Mouse (Mus musculus) heart, embryonic 13.5 days (tissue): ENCODE results near the gene Tnfaip2. TPM values are rescaled to one million over a fixed set of nuclear protein-coding genes. Genes with fewer than 3 reads are reported as not detected.

ENCODE experiments used
- ATAC-seq: fragments of 200-750 bp; cut with Nextera tagmentation; 2 replicates; pipeline ENCODE4 v1.8.0; 2017; ENCODE audit warnings: moderate TSS enrichment; ENCODE audit not compliant: insufficient number of reproducible peaks, low FRiP score, low TSS enrichment; ENCODE audit errors: extremely low read depth
- H3K27ac ChIP-seq: fragments of 300-500 bp; sonication (generic); replicated peaks from 2 replicates; pipeline ENCODE4 v1.5.1; 2015; ENCODE audit warnings: moderate library complexity, mild to moderate bottlenecking, inconsistent platforms
- H3K27me3 ChIP-seq: fragments of 300-500 bp; sonication (generic); replicated peaks from 2 replicates; pipeline ENCODE4 v1.6.1; 2015; ENCODE audit warnings: mild to moderate bottlenecking, inconsistent platforms
- H3K36me3 ChIP-seq: fragments of 300-500 bp; sonication (generic); 2 replicates; pipeline ENCODE4 v1.6.1; 2015; ENCODE audit warnings: mild to moderate bottlenecking, inconsistent platforms
- H3K4me1 ChIP-seq: fragments of 300-500 bp; sonication (generic); 2 replicates; pipeline ENCODE4 v1.6.1; 2015; ENCODE audit warnings: inconsistent platforms
- H3K4me2 ChIP-seq: fragments of 300-500 bp; sonication (generic); 2 replicates; pipeline ENCODE4 v1.6.1; 2015; ENCODE audit warnings: inconsistent platforms, mild to moderate bottlenecking, moderate library complexity
- H3K4me3 ChIP-seq: fragments of 300-500 bp; sonication (generic); 2 replicates; pipeline ENCODE4 v1.5.1; 2015; ENCODE audit warnings: moderate library complexity, mild to moderate bottlenecking, inconsistent platforms
- H3K9ac ChIP-seq: fragments of 300-500 bp; sonication (generic); 2 replicates; pipeline ENCODE4 v1.6.1; 2015; ENCODE audit warnings: inconsistent platforms, mild to moderate bottlenecking, moderate library complexity
- H3K9me3 ChIP-seq: fragments of 300-500 bp; sonication (generic); 2 replicates; pipeline ENCODE4 v1.6.1; 2016; ENCODE audit warnings: inconsistent platforms
- WGBS: fragments of 180-500 bp; shearing (Covaris S2); methylation state at CpG from one replicate; pipeline ENCODE4 v1.1.7; 2015; ENCODE audit warnings: mixed read lengths; 5-methylcytosine and 5-hydroxymethylcytosine counted together
- polyA plus RNA-seq: library from polyadenylated mRNA; unstranded; fragments of >200 nt; fragmentation: Nextera tagmentation; extraction: Ambion mirVana; gene quantifications from 2 replicates; pipeline ENCODE4 v1.2.1, GENCODE M21; 2015

Gene Tnfaip2
- polyA plus RNA-seq, 1 experiment from 2014 or later: 6.0 TPM

DNA sequence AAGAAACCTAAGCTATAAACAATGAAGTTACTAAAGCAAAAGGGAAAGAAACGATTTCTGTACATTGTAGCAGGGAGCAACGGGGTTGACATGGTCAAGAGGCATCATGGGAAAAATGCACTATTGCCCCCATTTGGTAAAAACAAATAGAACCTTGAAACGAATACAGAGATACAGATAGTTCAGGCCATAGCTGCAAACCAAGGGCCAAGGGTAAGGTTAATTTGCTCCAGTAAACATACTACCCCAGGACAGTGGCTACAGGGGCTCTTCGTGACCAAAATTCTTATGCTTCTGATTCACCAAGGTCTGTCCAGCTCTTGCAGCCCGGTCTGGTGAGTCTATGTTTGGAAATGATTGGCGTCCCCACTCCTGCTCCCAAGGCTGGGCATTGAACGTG, 21.3 kb downstream of the Tnfaip2 start:
- 77% methylated on average over 7 of the region's 7 CpGs for WGBS
- Histone ChIP-seq H3K4me3 (no peak overlapping the region), H3K4me1 (peaks cover 9% of the 10 kb centered on the region), H3K9ac (no peak overlapping the region), H3K27me3 (peaks cover 30% of the 10 kb centered on the region), H3K27ac (no peak overlapping the region), H3K4me2 (no peak overlapping the region), H3K9me3 (no peaks in the 10 kb centered on the region), H3K36me3 (no peaks in the 10 kb centered on the region)
- ATAC-seq: no peak

DNA sequence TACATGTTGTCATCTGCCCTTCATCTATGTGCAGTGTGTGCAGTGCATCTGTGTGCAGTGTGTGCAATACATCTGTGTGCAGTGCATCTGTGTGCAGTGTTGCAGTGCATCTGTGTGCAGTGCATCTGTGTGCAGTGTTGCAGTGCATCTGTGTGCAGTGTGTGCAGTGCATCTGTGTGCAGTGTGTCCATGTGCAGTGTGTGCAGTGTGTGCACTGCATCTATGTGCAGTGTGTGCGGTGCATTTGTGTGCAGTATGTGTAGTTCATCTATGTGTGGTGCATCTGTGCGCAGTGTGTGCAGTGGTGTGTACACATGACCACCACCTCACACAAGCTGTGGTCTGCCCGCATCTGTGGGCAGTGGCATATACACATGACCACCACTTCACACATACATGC, 24.1 kb downstream of the Tnfaip2 start:
- Histone ChIP-seq H3K9ac (no peak overlapping the region), H3K9me3 (no peaks in the 10 kb centered on the region), H3K4me3 (no peak overlapping the region), H3K27ac (no peak overlapping the region), H3K4me2 (no peak overlapping the region), H3K27me3 (peaks cover 27% of the 10 kb centered on the region), H3K4me1 (peaks cover 6% of the 10 kb centered on the region), H3K36me3 (no peaks in the 10 kb centered on the region)
- WGBS: 86% methylated on average over 3 of the region's 3 CpGs
- no peak for ATAC-seq

DNA sequence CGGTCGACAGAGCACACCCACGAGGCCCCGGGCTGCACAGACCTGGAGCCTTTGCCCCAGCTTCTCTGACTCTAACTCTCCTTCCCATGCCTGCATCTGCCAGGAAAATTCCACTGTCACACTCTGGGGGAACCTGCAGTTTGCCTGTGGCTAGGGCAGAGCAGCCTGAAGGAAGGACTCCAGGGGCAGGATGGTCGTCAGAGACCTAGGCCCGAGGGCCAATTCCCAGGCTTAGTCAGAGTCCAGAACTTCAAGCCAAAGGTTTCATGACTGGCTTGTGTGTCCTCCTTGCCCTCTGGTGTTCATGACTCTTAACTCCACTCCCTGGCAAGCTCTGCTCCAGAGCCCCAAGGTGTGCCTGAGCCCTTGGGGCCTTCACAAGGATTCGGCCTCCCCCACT, 25.9 kb downstream of the Tnfaip2 start:
- Histone ChIP-seq H3K27me3 (peaks cover 27% of the 10 kb centered on the region), H3K9ac (no peak overlapping the region), H3K27ac (no peak overlapping the region), H3K9me3 (no peaks in the 10 kb centered on the region), H3K4me3 (no peak overlapping the region), H3K4me1 (no peaks in the 10 kb centered on the region), H3K4me2 (no peak overlapping the region), H3K36me3 (no peaks in the 10 kb centered on the region)
- no peak for ATAC-seq
- 68% methylated on average over 7 of the region's 7 CpGs for WGBS

DNA sequence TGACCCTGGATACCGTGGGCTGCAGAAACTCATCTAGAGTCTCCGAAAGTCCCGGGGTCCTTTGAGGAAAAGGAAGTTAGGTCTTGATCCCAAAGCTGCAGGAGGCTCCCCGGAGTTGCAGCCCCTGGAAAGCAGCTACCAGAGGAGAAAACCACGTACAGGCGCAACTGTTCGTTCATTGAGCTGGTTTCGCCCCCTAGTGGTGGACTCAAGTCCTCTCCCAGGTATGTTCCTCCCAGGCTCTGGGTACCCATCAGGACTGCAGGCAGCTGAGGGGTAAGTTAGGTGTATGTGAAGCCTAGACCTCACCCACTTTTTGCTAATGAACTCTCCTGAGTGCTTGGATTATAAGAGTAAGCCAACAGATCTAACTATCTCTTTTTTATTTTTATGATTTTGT, 27.2 kb downstream of the Tnfaip2 start:
- Histone ChIP-seq H3K9me3 (no peaks in the 10 kb centered on the region), H3K27ac (no peak overlapping the region), H3K9ac (no peak overlapping the region), H3K4me1 (no peaks in the 10 kb centered on the region), H3K27me3 (peaks cover 39% of the 10 kb centered on the region), H3K4me3 (no peak overlapping the region), H3K36me3 (no peaks in the 10 kb centered on the region), H3K4me2 (no peak overlapping the region)
- WGBS: 8% methylated on average over 8 of the region's 8 CpGs
- ATAC-seq: no peak

DNA sequence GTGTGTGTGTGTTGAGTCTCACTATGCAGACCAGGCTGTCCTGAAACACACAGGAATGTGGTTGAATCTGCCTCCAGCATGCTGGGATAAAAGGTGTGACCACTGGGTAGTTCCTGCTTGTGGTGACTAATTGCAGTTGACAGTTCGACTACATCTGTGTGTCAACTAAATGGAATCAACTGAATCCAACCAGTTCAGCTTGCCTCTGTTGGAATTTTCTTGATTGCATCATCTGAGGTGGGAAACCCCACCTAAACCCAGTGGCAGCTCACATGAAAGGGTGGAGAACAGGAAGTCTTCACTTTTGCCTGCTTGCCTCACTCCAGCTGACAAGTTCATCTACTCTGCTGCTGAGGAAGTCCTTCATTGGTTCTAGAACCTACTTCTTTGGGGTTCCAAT, 28.9 kb downstream of the Tnfaip2 start:
- no peak for ATAC-seq
- no peak overlapping the region for H3K27ac ChIP-seq
- H3K9me3 ChIP-seq: no peaks in the 10 kb centered on the region
- H3K36me3 ChIP-seq: no peaks in the 10 kb centered on the region
- H3K9ac ChIP-seq: no peak overlapping the region
- 0 out of 2 replicates have a peak, but pooled peaks cover 4% of the 10 kb centered on the region for H3K4me1 ChIP-seq
- no peak overlapping the region for H3K4me3 ChIP-seq
- WGBS: 59% methylated on average over 1 of the region's 1 CpGs
- H3K4me2 ChIP-seq: no peak overlapping the region
- H3K27me3 ChIP-seq: peaks cover 44% of the 10 kb centered on the region

DNA sequence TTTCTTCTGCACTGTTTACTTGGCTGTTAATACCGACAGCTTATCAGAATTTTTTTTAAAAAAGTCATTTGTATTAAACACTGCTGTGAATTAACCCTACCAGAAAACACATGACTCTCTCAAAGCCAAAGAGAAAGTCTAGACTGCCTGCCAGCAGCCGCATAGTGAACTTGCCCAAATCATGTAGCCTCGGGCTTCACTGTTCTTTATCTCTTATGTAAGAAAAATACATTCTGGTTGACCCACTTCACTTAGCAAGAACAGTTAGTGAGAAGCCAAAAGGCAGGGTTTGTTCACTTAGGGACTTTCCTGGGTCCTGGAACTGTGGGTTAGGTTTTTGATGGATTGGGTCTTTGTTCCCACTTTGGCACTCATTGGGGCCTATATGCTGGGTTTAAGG, 29.5 kb downstream of the Tnfaip2 start:
- H3K27me3 ChIP-seq: peaks cover 40% of the 10 kb centered on the region

DNA sequence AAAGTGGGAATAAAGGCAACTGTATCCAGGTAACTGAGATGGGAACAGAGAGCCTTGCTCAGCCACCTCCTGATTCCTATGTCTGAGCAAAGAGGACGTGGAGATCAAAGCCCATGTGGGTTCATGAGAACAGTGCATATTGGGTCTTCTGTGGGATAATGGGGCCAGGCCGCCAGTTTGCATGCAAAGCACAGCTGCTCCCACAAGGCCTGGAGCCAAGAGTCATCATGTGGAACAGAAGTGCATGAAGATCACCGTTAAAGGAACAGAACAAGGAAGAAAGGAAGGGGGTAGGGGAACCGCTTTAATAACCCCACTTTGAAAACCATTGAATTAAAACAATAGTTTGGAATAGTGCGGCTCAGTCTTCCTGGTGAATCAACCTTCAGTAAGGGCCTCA, 30.6 kb downstream of the Tnfaip2 start:
- Histone ChIP-seq H3K9me3 (peaks cover 5% of the 10 kb centered on the region), H3K4me1 (0 out of 2 replicates have a peak, but pooled peaks cover 4% of the 10 kb centered on the region), H3K27ac (no peak overlapping the region), H3K9ac (no peak overlapping the region), H3K36me3 (no peaks in the 10 kb centered on the region), H3K4me2 (no peak overlapping the region), H3K4me3 (no peak overlapping the region), H3K27me3 (peaks cover 44% of the 10 kb centered on the region)
- 76% methylated on average over 5 of the region's 5 CpGs for WGBS
- no peak for ATAC-seq

More for the DNA sequence above, 29.5 kb downstream of the Tnfaip2 start:
- Histone ChIP-seq H3K9me3 (no peaks in the 10 kb centered on the region), H3K4me1 (0 out of 2 replicates have a peak, but pooled peaks cover 4% of the 10 kb centered on the region), H3K4me2 (no peak overlapping the region), H3K4me3 (no peak overlapping the region), H3K36me3 (no peaks in the 10 kb centered on the region), H3K9ac (no peak overlapping the region), H3K27ac (no peak overlapping the region)
- no peak for ATAC-seq
- WGBS: 61% methylated on average over 3 of the region's 3 CpGs

DNA sequence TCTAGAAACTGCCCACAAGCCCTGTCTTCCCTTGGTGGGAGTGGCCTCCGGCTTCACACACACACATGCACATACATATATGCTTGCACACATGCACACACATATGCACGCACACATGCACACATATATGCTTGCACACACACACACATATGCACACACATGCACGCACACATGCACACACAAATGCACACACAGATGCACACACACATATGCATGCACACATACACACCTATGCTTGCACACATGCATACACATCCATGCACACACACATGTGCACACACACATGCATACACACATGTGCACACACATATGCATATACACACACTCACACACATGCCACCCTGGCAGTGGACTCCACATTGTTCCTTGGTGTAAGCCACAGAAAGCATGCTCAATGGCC, 32.1 kb downstream of the Tnfaip2 start:
- Histone ChIP-seq H3K4me2 (no peak overlapping the region), H3K27ac (no peak overlapping the region), H3K4me1 (0 out of 2 replicates have a peak, but pooled peaks cover 4% of the 10 kb centered on the region), H3K9ac (no peak overlapping the region), H3K9me3 (peaks cover 6% of the 10 kb centered on the region), H3K27me3 (peaks cover 46% of the 10 kb centered on the region), H3K36me3 (no peaks in the 10 kb centered on the region), H3K4me3 (no peak overlapping the region)
- WGBS: 83% methylated on average over 3 of the region's 3 CpGs
- ATAC-seq: no peak

DNA sequence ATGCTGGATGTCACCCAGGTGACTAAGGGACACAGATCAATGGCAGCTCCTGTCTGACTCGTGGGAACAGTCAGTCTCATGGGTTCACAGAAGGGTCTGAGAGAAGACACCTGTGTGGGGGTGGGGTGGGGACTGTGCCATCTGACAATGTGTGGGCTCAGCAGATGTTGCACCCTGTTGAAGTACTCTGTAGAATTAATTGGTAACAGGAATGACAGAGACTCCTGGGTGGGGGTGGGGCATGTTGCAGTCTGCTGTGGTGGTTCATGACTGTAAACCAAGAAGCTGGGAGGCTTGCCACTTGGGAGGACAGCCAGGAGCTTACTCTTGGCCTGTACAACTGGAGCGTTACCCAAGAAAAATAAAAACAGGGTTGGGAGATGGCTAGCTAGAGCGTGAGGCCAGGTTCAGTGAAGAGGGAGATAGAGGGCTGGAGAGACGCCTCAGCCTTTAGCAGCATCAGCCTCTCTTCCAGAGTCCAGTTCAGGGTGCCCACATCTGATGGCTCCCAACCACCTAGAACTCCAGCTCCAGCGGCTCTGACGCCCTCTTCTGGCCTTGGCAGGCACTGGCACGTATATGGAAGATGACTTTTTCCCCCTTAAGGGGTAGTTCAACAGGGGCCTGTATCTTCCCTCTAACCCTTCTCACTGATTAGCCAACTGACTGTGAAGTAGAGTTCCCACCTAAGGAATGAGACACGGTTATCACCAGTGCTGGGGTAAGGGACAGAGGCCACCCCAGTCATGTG, 32.8 kb downstream of the Tnfaip2 start:
- no peak for ATAC-seq
- Histone ChIP-seq H3K9ac (no peak overlapping the region), H3K4me2 (no peak overlapping the region), H3K4me1 (0 out of 2 replicates have a peak, but pooled peaks cover 4% of the 10 kb centered on the region), H3K27me3 (peaks cover 49% of the 10 kb centered on the region), H3K27ac (no peak overlapping the region), H3K4me3 (no peak overlapping the region), H3K9me3 (peaks cover 6% of the 10 kb centered on the region), H3K36me3 (no peaks in the 10 kb centered on the region)
- 43% methylated on average over 8 of the region's 8 CpGs for WGBS

DNA sequence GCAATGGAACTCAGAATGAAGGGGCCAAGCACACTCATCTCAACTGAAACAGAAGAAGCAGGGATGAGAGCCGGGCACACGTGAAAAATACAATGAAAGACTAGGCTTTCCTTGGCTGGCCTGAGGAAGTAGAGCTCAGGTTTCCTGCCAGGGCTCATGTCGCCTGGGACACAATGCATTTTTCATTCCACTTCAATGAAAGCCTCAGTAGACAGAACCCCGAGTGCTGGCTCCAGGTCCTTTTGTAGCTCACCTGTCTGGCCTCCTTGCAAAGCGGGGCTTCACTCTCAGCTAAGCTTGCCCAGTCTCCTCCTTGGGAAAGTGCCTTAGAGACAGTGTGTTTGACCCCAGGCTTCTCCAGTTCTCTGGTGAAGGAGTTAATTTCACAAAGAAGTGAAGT, 36.7 kb downstream of the Tnfaip2 start:
- Histone ChIP-seq H3K4me1 (peaks cover 7% of the 10 kb centered on the region; the same call in 1 of the 2 replicates), H3K27ac (no peak overlapping the region), H3K27me3 (peaks cover 55% of the 10 kb centered on the region), H3K4me3 (no peak overlapping the region), H3K36me3 (no peaks in the 10 kb centered on the region), H3K4me2 (no peak overlapping the region), H3K9me3 (peaks cover 6% of the 10 kb centered on the region), H3K9ac (no peak overlapping the region)
- WGBS: 62% methylated on average over 5 of the region's 5 CpGs
- ATAC-seq: no peak

DNA sequence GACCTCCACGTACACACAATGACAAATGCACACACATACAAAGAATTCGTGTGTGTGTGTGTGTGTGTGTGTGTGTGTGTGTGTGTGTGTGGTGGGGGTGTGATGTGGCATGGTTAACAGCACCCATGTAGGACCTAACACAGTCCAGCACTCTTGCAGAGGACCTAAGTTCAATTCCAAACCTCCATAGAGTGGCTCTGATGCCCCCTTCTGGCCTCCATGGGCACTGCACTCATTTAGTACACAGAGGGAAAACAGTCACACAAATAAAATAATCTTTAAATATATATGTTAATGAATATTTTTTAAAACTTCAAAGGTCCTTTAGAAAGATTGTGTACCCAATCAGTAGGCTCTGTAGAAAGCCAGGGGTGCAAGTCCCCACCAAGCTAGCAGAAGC, 37.6 kb downstream of the Tnfaip2 start:
- WGBS: 63% methylated on average over 2 of the region's 2 CpGs

DNA sequence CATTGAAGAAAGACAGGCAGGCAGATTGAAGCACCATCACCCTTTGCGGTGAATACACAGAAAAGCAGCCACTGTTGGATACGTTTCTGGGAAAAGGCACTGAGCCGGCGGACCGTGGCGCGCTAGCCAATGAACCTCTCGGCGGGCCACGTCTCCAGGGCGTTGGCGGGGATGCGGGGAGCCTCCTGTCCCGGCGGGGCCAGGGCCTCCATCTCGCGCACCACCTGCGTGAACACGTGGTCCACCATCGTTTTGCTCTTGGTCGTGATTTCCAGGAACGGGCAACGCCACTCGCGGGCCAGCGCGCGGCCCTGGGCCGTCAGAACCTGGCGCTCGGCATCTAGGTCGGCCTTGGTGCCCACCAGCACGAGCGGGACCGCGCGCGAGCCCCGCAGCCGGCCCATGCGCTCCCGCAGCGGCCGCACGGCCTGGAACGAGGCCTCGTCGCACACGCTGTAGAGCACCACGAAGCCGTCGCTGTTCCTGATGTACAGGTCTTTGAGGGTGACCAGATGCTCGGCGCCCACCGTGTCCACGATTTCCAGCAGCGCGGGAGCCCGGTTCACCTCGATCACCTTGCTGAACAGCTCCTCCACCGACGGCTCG, 42.9 kb downstream of the Tnfaip2 start:
- Histone ChIP-seq H3K27me3 (peaks cover 85% of the 10 kb centered on the region), H3K9ac (peak overlapping the region; percentile 75), H3K27ac (no peak overlapping the region), H3K4me3 (peak overlapping the region; percentile 61), H3K4me1 (peaks cover 20% of the 10 kb centered on the region), H3K36me3 (no peaks in the 10 kb centered on the region), H3K4me2 (peak overlapping the region; percentile 89), H3K9me3 (no peaks in the 10 kb centered on the region)
- no peak for ATAC-seq
- 1% methylated on average over 63 of the region's 63 CpGs for WGBS

More for the DNA sequence above, 37.6 kb downstream of the Tnfaip2 start:
- Histone ChIP-seq H3K9ac (no peak overlapping the region), H3K9me3 (peaks cover 6% of the 10 kb centered on the region), H3K27ac (no peak overlapping the region), H3K4me2 (no peak overlapping the region), H3K36me3 (no peaks in the 10 kb centered on the region), H3K4me1 (peaks cover 7% of the 10 kb centered on the region), H3K27me3 (peaks cover 56% of the 10 kb centered on the region), H3K4me3 (no peak overlapping the region)
- ATAC-seq: no peak
